Mouse (Mus musculus): Measurements from ENCODE around the gene Nyap2. TPM values are rescaled to one million over a fixed set of nuclear protein-coding genes. Genes with fewer than 3 reads are reported as not detected.

Gene Nyap2
- 0.46 and 0.50 TPM in 2 replicates for polyA plus RNA-seq (2015; fragmentation: Nextera tagmentation; extraction: Ambion mirVana)

- H3K4me2 ChIP-seq (ENCODE audit: low read depth, low read length) = no peak within 1 kb of the TSS
- H3K36me3 ChIP-seq (ENCODE audit: control insufficient read depth, insufficient read depth, low read length) = no peaks in the 10 kb centered on the region
- no peak for ATAC-seq (ENCODE audit: insufficient read depth, low FRiP score)
- no peaks in the 10 kb centered on the region for H3K9me3 ChIP-seq (replicated peaks; ENCODE audit: control insufficient read depth, low read length)
- H3K4me1 ChIP-seq (ENCODE audit: control insufficient read depth, insufficient read depth, low read length) = no peaks in the 10 kb centered on the region
- no peak within 1 kb of the TSS for H3K27ac ChIP-seq (ENCODE audit: low read length)
- H3K9ac ChIP-seq (ENCODE audit: low read length) = no peak within 1 kb of the TSS
- WGBS = 38% methylated on average over 16 of the region's 16 CpGs
- no peaks in the 10 kb centered on the region for H3K27me3 ChIP-seq (ENCODE audit: control insufficient read depth, insufficient read depth, low read length)
- no peak within 1 kb of the TSS for H3K4me3 ChIP-seq (replicated peaks; ENCODE audit: low read length)
These were observed at the start of gene Nyap2 for GRCm38 (mm10) chr1:81076831-81077664. Gene Nyap2 (plus strand): TSS chr1:81076950.

- 46% methylated on average over 5 of the region's 5 CpGs for WGBS
- no peak overlapping the region for H3K9ac ChIP-seq (ENCODE audit: low read length)
- no peaks in the 10 kb centered on the region for H3K36me3 ChIP-seq (ENCODE audit: control insufficient read depth, insufficient read depth, low read length)
- ATAC-seq (ENCODE audit: insufficient read depth, low FRiP score) = no peak
- no peaks in the 10 kb centered on the region for H3K9me3 ChIP-seq (replicated peaks; ENCODE audit: control insufficient read depth, low read length)
- no peaks in the 10 kb centered on the region for H3K27me3 ChIP-seq (ENCODE audit: control insufficient read depth, insufficient read depth, low read length)
- no peak overlapping the region for H3K27ac ChIP-seq (ENCODE audit: low read length)
- H3K4me2 ChIP-seq (ENCODE audit: low read depth, low read length) = no peak overlapping the region
- H3K4me1 ChIP-seq (ENCODE audit: control insufficient read depth, insufficient read depth, low read length) = no peaks in the 10 kb centered on the region
- no peak overlapping the region for H3K4me3 ChIP-seq (replicated peaks; ENCODE audit: low read length)
These were observed 33.6 kb upstream of the Nyap2 start for GRCm38 (mm10) chr1:81042907-81043868.

GRCm38 (mm10) chr1:81058340-81058739 lies 18.4 kb upstream of the Nyap2 start:
- Histone ChIP-seq H3K27me3 (ENCODE audit: control insufficient read depth, insufficient read depth, low read length) (no peaks in the 10 kb centered on the region), H3K27ac (ENCODE audit: low read length) (no peak overlapping the region), H3K36me3 (ENCODE audit: control insufficient read depth, insufficient read depth, low read length) (no peaks in the 10 kb centered on the region), H3K4me1 (ENCODE audit: control insufficient read depth, insufficient read depth, low read length) (no peaks in the 10 kb centered on the region), H3K4me2 (ENCODE audit: low read depth, low read length) (no peak overlapping the region), H3K9ac (ENCODE audit: low read length) (no peak overlapping the region), H3K4me3 (replicated peaks; ENCODE audit: low read length) (no peak overlapping the region), H3K9me3 (replicated peaks; ENCODE audit: control insufficient read depth, low read length) (no peaks in the 10 kb centered on the region)
- 79% methylated on average over 5 of the region's 5 CpGs for WGBS
- ATAC-seq (ENCODE audit: insufficient read depth, low FRiP score) = no peak

- H3K9me3 ChIP-seq (replicated peaks; ENCODE audit: control insufficient read depth, low read length) = no peaks in the 10 kb centered on the region
- H3K4me1 ChIP-seq (ENCODE audit: control insufficient read depth, insufficient read depth, low read length) = no peaks in the 10 kb centered on the region
- no peak overlapping the region for H3K9ac ChIP-seq (ENCODE audit: low read length)
- H3K27me3 ChIP-seq (ENCODE audit: control insufficient read depth, insufficient read depth, low read length) = no peaks in the 10 kb centered on the region
- WGBS = 65% methylated on average over 2 of the region's 2 CpGs
- no peak overlapping the region for H3K4me2 ChIP-seq (ENCODE audit: low read depth, low read length)
- no peak overlapping the region for H3K4me3 ChIP-seq (replicated peaks; ENCODE audit: low read length)
- ATAC-seq (ENCODE audit: insufficient read depth, low FRiP score) = no peak
- no peak overlapping the region for H3K27ac ChIP-seq (ENCODE audit: low read length)
- H3K36me3 ChIP-seq (ENCODE audit: control insufficient read depth, insufficient read depth, low read length) = no peaks in the 10 kb centered on the region
These were observed 17.9 kb upstream of the Nyap2 start for GRCm38 (mm10) chr1:81058835-81059234.

- Histone ChIP-seq H3K9me3 (replicated peaks; ENCODE audit: control insufficient read depth, low read length) (no peaks in the 10 kb centered on the region), H3K4me3 (replicated peaks; ENCODE audit: low read length) (no peak overlapping the region), H3K36me3 (ENCODE audit: control insufficient read depth, insufficient read depth, low read length) (no peaks in the 10 kb centered on the region), H3K9ac (ENCODE audit: low read length) (no peak overlapping the region), H3K4me2 (ENCODE audit: low read depth, low read length) (no peak overlapping the region), H3K4me1 (ENCODE audit: control insufficient read depth, insufficient read depth, low read length) (no peaks in the 10 kb centered on the region), H3K27ac (ENCODE audit: low read length) (no peak overlapping the region), H3K27me3 (ENCODE audit: control insufficient read depth, insufficient read depth, low read length) (no peaks in the 10 kb centered on the region)
- WGBS = 83% methylated on average over 2 of the region's 2 CpGs
- no peak for ATAC-seq (ENCODE audit: insufficient read depth, low FRiP score)
These were observed 13.9 kb upstream of the Nyap2 start for GRCm38 (mm10) chr1:81062811-81063210.

- no peaks in the 10 kb centered on the region for H3K4me1 ChIP-seq (ENCODE audit: control insufficient read depth, insufficient read depth, low read length)
- H3K36me3 ChIP-seq (ENCODE audit: control insufficient read depth, insufficient read depth, low read length) = no peaks in the 10 kb centered on the region
- WGBS = 71% methylated on average over 9 of the region's 9 CpGs
- no peak overlapping the region for H3K9ac ChIP-seq (ENCODE audit: low read length)
- no peak overlapping the region for H3K4me3 ChIP-seq (replicated peaks; ENCODE audit: low read length)
- no peak overlapping the region for H3K27ac ChIP-seq (ENCODE audit: low read length)
- no peak overlapping the region for H3K4me2 ChIP-seq (ENCODE audit: low read depth, low read length)
- H3K27me3 ChIP-seq (ENCODE audit: control insufficient read depth, insufficient read depth, low read length) = no peaks in the 10 kb centered on the region
- ATAC-seq (ENCODE audit: insufficient read depth, low FRiP score) = no peak
- H3K9me3 ChIP-seq (replicated peaks; ENCODE audit: control insufficient read depth, low read length) = no peaks in the 10 kb centered on the region
These were observed 491 bp upstream of the Nyap2 start for GRCm38 (mm10) chr1:81076259-81076658.

- H3K9ac ChIP-seq (ENCODE audit: low read length) = no peak overlapping the region
- H3K9me3 ChIP-seq (replicated peaks; ENCODE audit: control insufficient read depth, low read length) = no peaks in the 10 kb centered on the region
- H3K36me3 ChIP-seq (ENCODE audit: control insufficient read depth, insufficient read depth, low read length) = no peaks in the 10 kb centered on the region
- no peak overlapping the region for H3K27ac ChIP-seq (ENCODE audit: low read length)
- H3K4me1 ChIP-seq (ENCODE audit: control insufficient read depth, insufficient read depth, low read length) = no peaks in the 10 kb centered on the region
- WGBS = 76% methylated on average over 9 of the region's 9 CpGs
- H3K4me3 ChIP-seq (replicated peaks; ENCODE audit: low read length) = no peak overlapping the region
- H3K27me3 ChIP-seq (ENCODE audit: control insufficient read depth, insufficient read depth, low read length) = no peaks in the 10 kb centered on the region
- H3K4me2 ChIP-seq (ENCODE audit: low read depth, low read length) = no peak overlapping the region
- ATAC-seq (ENCODE audit: insufficient read depth, low FRiP score) = no peak
These were observed 1.0 kb downstream of the Nyap2 start for GRCm38 (mm10) chr1:81077665-81078314.

GRCm38 (mm10) chr1:81087485-81087884 lies 10.7 kb downstream of the Nyap2 start:
- no peaks in the 10 kb centered on the region for H3K27me3 ChIP-seq (ENCODE audit: control insufficient read depth, insufficient read depth, low read length)
- H3K36me3 ChIP-seq (ENCODE audit: control insufficient read depth, insufficient read depth, low read length) = no peaks in the 10 kb centered on the region
- H3K9me3 ChIP-seq (replicated peaks; ENCODE audit: control insufficient read depth, low read length) = no peaks in the 10 kb centered on the region
- H3K9ac ChIP-seq (ENCODE audit: low read length) = no peak overlapping the region
- no peak overlapping the region for H3K4me2 ChIP-seq (ENCODE audit: low read depth, low read length)
- no peaks in the 10 kb centered on the region for H3K4me1 ChIP-seq (ENCODE audit: control insufficient read depth, insufficient read depth, low read length)
- no peak for ATAC-seq (ENCODE audit: insufficient read depth, low FRiP score)
- no peak overlapping the region for H3K4me3 ChIP-seq (replicated peaks; ENCODE audit: low read length)
- H3K27ac ChIP-seq (ENCODE audit: low read length) = no peak overlapping the region
- 66% methylated on average over 5 of the region's 5 CpGs for WGBS
